Mouse (Mus musculus) gastrocnemius, postnatal 36 days (tissue): Measurements from ENCODE around the gene Gm13693. TPM values are rescaled to one million over a fixed set of nuclear protein-coding genes. Genes with fewer than 3 reads are reported as not detected.
"Not testable (repeated sequence)": the region's sequence is repeated elsewhere in the genome, so short reads cannot be mapped to it uniquely, and the experiment has no call there.

Experiments used
- DNase-seq, 2 experiments: peaks; one replicate each; pipeline ENCODE4 v3.0.0; 2022
- intact Hi-C: fragments of 180-260 bp; cut with DNase I; formaldehyde crosslinking; loops from one replicate; pipeline ENCODE4 v1.15.1; 2025
- long read RNA-seq, 2 experiments: library from polyadenylated mRNA; stranded (forward); transcript quantifications; one replicate each; pipeline ENCODE4 v2.0.0; 2021
- total RNA-seq, 2 experiments: library from RNA; stranded (reverse); gene quantifications; 2 replicates each; pipeline ENCODE4 v1.2.3; 2021

The Gm13693 gene
- under 1 TPM; 0.52 to 0.74 TPM for total RNA-seq
- long read RNA-seq, experiment 1 = 0 reads
- long read RNA-seq, experiment 2 = 0 reads

DNA sequence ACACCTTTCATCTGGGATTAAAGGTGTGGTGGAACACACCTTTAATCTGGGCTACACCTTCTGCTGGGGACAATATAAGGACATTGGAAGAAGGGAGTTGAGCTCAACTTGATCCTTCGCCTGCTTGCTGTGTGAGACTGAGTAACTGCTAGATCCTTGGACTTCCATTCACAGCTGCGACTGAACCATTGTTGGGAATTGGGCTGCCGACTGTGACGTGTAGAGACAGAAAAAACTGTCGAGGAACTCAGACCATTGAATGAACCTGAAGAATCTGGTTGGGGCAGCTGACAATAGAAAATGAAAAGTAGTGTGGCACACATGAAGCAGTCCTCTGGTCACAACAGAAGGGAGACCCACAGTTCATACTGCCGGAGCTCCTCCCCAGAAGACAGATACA is at the start of gene Gm13693:
Gene Gm13693 (plus strand): TSS at position 301 of the 400 bp plus-strand sequence.
- DNase-seq, intact Hi-C loops: not testable (repeated sequence)

DNA sequence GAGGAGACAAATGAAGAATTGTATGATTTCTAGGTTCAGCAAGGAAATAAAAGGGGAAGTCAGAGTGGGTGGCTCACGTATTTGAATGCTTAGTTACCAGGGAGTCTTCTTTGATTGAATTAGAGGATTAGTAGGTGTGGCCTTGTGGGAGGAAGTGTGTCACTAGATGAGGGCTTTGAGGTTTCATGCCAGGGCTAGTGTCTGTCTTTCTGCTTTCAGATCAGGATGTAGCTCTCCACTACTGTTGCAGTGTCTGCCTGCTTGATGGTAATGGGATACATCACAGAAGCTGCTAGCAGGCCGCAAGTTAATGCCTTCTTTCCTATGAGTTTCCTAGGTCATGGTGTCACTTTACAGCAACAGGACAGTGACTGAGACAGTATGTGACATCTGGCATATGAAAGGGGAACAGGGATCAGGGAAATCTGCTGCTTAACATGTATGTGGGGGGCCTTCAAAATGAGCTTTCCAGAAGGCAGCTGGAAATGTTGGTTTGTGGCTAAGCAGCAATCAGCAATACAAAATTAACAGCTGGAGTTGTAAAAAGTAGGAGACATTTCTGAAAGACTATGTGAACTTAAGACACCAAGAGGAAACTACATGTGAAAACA is 31.7 kb upstream of the Gm13693 start:
- intact Hi-C loops = no loop called here
- DNase-seq = no peak

DNA sequence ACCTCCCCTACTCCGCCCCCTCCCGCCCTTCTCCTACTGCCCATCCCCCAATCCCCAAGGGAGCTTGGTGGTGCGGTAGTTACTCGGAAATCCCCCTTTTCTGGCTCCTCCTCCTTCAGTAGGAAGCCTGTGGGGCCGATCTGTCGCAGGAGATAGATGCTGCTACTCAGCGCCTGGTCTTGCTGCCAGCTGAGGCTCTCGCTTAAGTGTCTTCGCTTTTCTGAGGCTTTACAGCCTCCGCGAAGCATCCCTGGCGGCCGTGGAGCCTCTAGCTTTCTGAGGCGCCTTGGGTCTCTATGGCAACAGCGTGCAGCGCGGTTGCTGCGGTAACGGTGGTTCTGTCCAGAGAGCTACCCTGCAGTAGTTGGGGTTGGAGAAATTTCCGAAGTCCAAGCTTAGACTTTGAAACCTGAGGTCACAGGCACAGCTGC is 20.4 kb upstream of the Gm13693 start, which contains the start of gene Zswim2:
Gene Zswim2 (minus strand): TSS at position 298 of the 431 bp plus-strand sequence.
- intact Hi-C loops = no loop called here
- peak in 1 of 2 experiments; percentile 23 for DNase-seq

DNA sequence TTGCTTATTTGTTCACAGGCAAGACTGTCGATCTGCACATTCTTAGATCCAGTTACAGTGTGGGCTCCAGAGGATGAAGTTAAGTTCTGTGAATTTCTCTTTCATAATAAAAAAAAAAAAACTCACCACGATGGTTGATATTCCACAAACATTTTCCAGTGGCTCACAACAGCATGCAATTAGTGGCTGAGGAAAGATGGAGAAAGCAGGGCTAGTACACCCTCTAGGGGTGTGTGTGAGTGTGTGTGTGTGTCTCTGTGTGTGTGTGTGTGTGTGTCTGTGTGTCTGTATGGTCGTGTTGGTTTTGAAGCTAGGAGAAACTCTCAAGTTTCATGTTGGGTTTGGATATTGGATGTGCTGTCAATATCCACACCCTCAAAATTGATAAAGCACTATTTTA is 19.9 kb upstream of the Gm13693 start:
- intact Hi-C loops = no loop called here
- no peak for DNase-seq

- intact Hi-C loops = no loop called here
- no peak for DNase-seq
These were observed 19.5 kb upstream of the Gm13693 start for GRCm38 (mm10) chr2:83941792-83942191.

GRCm38 (mm10) chr2:83955393-83955792 is 5.9 kb upstream of the Gm13693 start, which contains the start of gene Gm13698:
Gene Gm13698 (plus strand): TSS chr2:83955693.
- DNase-seq, intact Hi-C loops: not testable (repeated sequence)

DNA sequence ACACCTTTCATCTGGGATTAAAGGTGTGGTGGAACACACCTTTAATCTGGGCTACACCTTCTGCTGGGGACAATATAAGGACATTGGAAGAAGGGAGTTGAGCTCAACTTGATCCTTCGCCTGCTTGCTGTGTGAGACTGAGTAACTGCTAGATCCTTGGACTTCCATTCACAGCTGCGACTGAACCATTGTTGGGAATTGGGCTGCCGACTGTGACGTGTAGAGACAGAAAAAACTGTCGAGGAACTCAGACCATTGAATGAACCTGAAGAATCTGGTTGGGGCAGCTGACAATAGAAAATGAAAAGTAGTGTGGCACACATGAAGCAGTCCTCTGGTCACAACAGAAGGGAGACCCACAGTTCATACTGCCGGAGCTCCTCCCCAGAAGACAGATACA is 5.7 kb downstream of the Gm13693 start, which contains the start of gene Gm13695:
Gene Gm13695 (plus strand): TSS at position 301 of the 400 bp plus-strand sequence.
- DNase-seq, intact Hi-C loops: not testable (repeated sequence)

- DNase-seq, intact Hi-C loops: not testable (repeated sequence)
These were observed 11.5 kb downstream of the Gm13693 start, which contains the start of gene Gm13696 for GRCm38 (mm10) chr2:83972823-83973222. Gene Gm13696 (plus strand): TSS chr2:83973123.

DNA sequence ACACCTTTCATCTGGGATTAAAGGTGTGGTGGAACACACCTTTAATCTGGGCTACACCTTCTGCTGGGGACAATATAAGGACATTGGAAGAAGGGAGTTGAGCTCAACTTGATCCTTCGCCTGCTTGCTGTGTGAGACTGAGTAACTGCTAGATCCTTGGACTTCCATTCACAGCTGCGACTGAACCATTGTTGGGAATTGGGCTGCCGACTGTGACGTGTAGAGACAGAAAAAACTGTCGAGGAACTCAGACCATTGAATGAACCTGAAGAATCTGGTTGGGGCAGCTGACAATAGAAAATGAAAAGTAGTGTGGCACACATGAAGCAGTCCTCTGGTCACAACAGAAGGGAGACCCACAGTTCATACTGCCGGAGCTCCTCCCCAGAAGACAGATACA is 17.3 kb downstream of the Gm13693 start, which contains the start of gene Gm13694:
Gene Gm13694 (plus strand): TSS at position 301 of the 400 bp plus-strand sequence.
- DNase-seq, intact Hi-C loops: not testable (repeated sequence)

DNA sequence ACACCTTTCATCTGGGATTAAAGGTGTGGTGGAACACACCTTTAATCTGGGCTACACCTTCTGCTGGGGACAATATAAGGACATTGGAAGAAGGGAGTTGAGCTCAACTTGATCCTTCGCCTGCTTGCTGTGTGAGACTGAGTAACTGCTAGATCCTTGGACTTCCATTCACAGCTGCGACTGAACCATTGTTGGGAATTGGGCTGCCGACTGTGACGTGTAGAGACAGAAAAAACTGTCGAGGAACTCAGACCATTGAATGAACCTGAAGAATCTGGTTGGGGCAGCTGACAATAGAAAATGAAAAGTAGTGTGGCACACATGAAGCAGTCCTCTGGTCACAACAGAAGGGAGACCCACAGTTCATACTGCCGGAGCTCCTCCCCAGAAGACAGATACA is 23.1 kb downstream of the Gm13693 start, which contains the start of gene Gm13697:
Gene Gm13697 (plus strand): TSS at position 301 of the 400 bp plus-strand sequence.
- intact Hi-C loops, DNase-seq: not testable (repeated sequence)

- DNase-seq, intact Hi-C loops: not testable (repeated sequence)
These were observed 28.9 kb downstream of the Gm13693 start, which contains the start of gene Gm13691 for GRCm38 (mm10) chr2:83990253-83990652. Gene Gm13691 (plus strand): TSS chr2:83990553.

- DNase-seq, intact Hi-C loops: not testable (repeated sequence)
These were observed 32.4 kb downstream of the Gm13693 start for GRCm38 (mm10) chr2:83993639-83994255.

GRCm38 (mm10) chr2:83994526-83994925 is 33.2 kb downstream of the Gm13693 start:
- intact Hi-C loops, DNase-seq: not testable (repeated sequence)

DNA sequence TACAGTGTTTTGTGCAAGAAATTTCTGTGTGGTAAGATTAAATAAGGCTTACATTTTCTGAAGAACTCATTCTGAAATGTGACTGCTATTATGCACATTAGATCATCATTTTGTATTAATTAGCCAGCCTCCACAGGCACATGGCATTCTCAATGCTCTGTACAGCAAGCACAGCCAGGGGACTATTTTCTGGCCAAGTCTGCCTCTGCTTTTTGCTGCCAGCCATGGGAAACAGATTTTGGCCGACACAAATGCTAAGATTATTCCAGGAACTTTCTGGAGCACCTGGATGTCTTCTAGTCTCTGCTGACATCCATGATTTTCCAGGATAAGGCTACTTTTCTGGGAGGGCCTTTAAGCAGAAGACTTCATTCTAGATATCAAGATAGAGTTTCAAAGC is 47.6 kb downstream of the Gm13693 start:
- DNase-seq = no peak
- intact Hi-C loops = no loop called here

DNA sequence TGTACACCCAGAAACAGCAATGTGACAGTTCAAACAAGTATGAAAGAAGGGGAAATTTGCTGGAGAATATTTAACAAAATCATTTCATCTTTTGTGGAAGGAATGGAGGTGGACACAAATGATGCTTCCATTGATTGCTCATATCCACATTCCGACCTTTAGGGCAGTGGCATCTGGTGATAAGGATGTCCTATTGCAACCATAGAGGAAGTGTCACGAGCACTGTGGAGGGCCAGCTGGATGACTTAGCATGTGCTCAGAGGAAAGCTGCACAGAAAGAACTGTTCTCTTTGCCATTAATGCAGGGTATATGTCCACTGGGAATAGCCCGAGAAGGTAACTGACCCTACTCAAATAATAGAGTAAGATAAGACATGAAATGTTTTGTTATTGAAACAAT is 48.5 kb downstream of the Gm13693 start:
- DNase-seq = no peak
- intact Hi-C loops = no loop called here

Other genes starting within 250 kb of the Gm13693 start
- gene Itgav, start 237.1 kb upstream of the Gm13693 start, total RNA-seq = 10 to 100 TPM; 39.4 to 48.9 TPM
- 1 to 10 TPM in 1 of 2 experiments, under 1 TPM in 1; 0.84 to 1.6 TPM for gene Fam171b, start 148.9 kb upstream of the Gm13693 start, total RNA-seq
- not detected for gene Zswim2, start 20.3 kb upstream of the Gm13693 start, total RNA-seq
- gene Gm13698, start 5.8 kb upstream of the Gm13693 start, total RNA-seq = under 1 TPM; 0.52 to 0.74 TPM
- gene Gm13695, start 5.8 kb downstream of the Gm13693 start, total RNA-seq = under 1 TPM; 0.52 to 0.74 TPM
- gene Gm13696, start 11.6 kb downstream of the Gm13693 start, total RNA-seq = under 1 TPM; 0.52 to 0.74 TPM
- gene Gm13694, start 17.4 kb downstream of the Gm13693 start, total RNA-seq = under 1 TPM; 0.52 to 0.74 TPM
- gene Gm13697, start 23.2 kb downstream of the Gm13693 start, total RNA-seq = under 1 TPM; 0.52 to 0.74 TPM
- under 1 TPM; 0.52 to 0.74 TPM for gene Gm13691, start 29.1 kb downstream of the Gm13693 start, total RNA-seq